Mouse (Mus musculus) thymus, adult 2 months (tissue): ENCODE measurements at regions not wholly inside any gene's neighbourhood (a gene's known extent, or its start where the extent isn't known, plus 50 kb on each side); places are given as distances from the start of the nearest gene placed in this dataset.
A peak's percentile ranks its signal among the peaks of the same experiment; 100 is the strongest.

Experiments
- DNase-seq: peaks from one replicate; pipeline ENCODE4 v3.0.0; 2021
- H3K27ac ChIP-seq: fragments of 200-500 bp; 2 replicates; pipeline ENCODE4 v1.5.1; 2012; ENCODE audit warnings: low read length, control low read depth; ENCODE audit not compliant: control insufficient read depth, insufficient read depth
- H3K27me3 ChIP-seq: fragments of 200-500 bp; 2 replicates; pipeline ENCODE4 v1.6.1; 2012; ENCODE audit warnings: mild to moderate bottlenecking, low read length, moderate library complexity, mixed read lengths; ENCODE audit not compliant: control insufficient read depth, insufficient read depth
- H3K36me3 ChIP-seq: fragments of 200-500 bp; 2 replicates; pipeline ENCODE4 v1.6.1; 2012; ENCODE audit warnings: mild to moderate bottlenecking, low read length, moderate library complexity; ENCODE audit not compliant: control insufficient read depth, insufficient read depth
- H3K4me1 ChIP-seq: fragments of 200-500 bp; replicated peaks from 2 replicates; pipeline ENCODE4 v1.6.1; 2012; ENCODE audit warnings: low read length; ENCODE audit not compliant: control insufficient read depth, insufficient read depth
- H3K4me3 ChIP-seq: fragments of 200-500 bp; 2 replicates; pipeline ENCODE4 v1.5.1; 2012; ENCODE audit warnings: mild to moderate bottlenecking, low read length, control low read depth, moderate library complexity; ENCODE audit not compliant: control insufficient read depth, insufficient read depth
- CTCF ChIP-seq: fragments of 200-500 bp; IDR thresholded peaks from 2 replicates; pipeline ENCODE4 v1.5.1; 2012; ENCODE audit warnings: mild to moderate bottlenecking, control low read depth, low read length, moderate library complexity, borderline replicate concordance; ENCODE audit not compliant: control insufficient read depth, poor library complexity, insufficient read depth; ENCODE audit errors: extremely low read depth
- POLR2A ChIP-seq: fragments of 200-500 bp; IDR thresholded peaks from 2 replicates; pipeline ENCODE4 v1.6.1; 2012; ENCODE audit warnings: mild to moderate bottlenecking, low read length, control low read depth, moderate library complexity; ENCODE audit not compliant: control insufficient read depth, poor library complexity, insufficient read depth; ENCODE audit errors: extremely low read depth
- WGBS: fragments of 180-500 bp; shearing (Covaris S2); methylation state at CpG from one replicate; pipeline ENCODE4 v1.1.7; 2018; 5-methylcytosine and 5-hydroxymethylcytosine counted together

DNA sequence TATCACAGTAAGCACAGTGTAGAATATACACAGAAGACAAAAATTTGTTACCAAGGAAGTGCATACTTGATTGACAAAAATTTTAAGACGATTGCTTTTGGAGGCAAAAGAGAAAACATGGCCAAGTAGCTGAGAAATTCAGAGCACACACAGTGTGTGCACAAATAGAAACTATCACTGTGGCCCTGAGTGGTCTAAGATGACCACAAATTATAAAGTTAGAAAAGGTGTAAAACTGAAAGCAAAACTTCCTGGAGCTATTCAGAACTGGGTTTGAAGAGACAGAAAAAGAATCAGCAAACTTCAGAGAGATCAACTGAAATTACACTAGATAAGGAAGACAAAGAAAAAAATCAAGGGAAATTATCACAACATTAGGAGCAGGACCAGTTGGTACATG lies 487.6 kb downstream of the Car8 start:
- no peak overlapping the region for H3K27ac ChIP-seq
- no peak overlapping the region for H3K4me3 ChIP-seq
- H3K27me3 ChIP-seq: no peaks in the 10 kb centered on the region
- WGBS: 5% methylated on average over 1 of the region's 1 CpGs
- TF ChIP-seq POLR2A (no peak), CTCF (no peak)
- no peak for DNase-seq
- H3K4me1 ChIP-seq: no peaks in the 10 kb centered on the region
- H3K36me3 ChIP-seq: no peaks in the 10 kb centered on the region

DNA sequence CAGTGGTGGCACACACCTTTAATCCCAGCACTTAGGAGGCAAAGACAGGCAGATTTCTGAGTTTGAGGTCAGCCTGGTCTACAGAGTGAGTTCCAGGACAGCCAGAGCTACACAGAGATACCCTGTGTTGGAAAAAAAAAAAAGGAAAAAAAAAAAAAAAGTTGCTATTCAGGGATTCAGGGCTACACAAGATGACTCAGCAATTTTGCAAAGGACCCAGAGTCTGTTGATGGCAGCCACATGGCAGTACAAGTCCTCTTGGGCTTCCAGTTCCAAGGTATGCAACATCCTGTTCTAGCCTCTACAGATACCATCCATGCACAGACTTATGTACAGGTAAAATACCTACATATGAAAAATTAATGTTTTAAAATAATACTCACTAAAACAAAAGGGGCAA lies 515.9 kb downstream of the Car8 start:
- DNase-seq: no peak
- H3K27ac ChIP-seq: no peak overlapping the region
- H3K4me1 ChIP-seq: no peaks in the 10 kb centered on the region
- no peaks in the 10 kb centered on the region for H3K36me3 ChIP-seq
- no peak for TF ChIP-seq CTCF
- no peak for TF ChIP-seq POLR2A
- H3K27me3 ChIP-seq: no peaks in the 10 kb centered on the region
- H3K4me3 ChIP-seq: no peak overlapping the region

DNA sequence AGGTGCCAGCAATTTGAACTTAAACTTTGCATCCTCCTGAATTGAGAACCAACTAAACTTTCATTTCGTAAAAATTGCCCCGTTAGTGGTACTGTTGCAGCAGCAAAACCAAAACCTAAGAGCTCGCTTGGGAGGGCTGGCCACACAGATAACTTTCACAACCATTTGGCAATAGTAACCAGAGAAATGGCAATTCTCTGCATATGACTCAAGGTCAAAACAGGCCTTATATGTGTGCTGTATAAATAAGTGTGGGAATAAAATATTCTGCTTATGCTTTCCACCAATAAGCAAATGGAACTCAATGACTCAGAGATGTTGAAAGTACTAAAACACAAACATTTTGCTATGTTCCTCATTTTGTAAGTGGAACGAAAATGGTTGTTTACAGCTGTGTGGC lies 550.3 kb downstream of the Car8 start:
- no peak overlapping the region for H3K4me3 ChIP-seq
- TF ChIP-seq CTCF (no peak), POLR2A (no peak)
- H3K4me1 ChIP-seq: no peaks in the 10 kb centered on the region
- H3K27ac ChIP-seq: no peak overlapping the region
- no peak for DNase-seq
- H3K27me3 ChIP-seq: no peaks in the 10 kb centered on the region
- 92% methylated on average over 4 of the region's 4 CpGs for WGBS
- no peaks in the 10 kb centered on the region for H3K36me3 ChIP-seq

DNA sequence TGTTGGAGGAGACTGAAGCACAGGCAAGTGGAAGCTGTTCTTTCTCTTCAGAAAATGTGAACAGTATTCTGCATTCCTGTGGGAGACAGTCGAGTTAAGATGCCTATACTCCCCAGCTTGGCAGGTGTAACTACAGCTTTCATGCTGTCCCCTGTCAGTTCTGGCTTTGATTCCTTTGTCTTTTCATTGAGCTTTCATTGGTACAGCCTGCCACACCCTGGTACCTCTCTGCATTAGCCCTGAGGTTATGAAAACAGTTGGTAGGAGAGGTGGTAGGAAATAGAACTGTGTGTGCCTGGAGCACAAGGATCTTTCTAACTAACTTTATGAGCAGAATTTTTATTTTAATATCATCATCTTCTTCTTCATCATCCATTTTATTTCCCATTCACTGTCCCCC lies 551.6 kb downstream of the Car8 start:
- peak; percentile 37 for DNase-seq
- TF ChIP-seq POLR2A (no peak), CTCF (no peak)
- H3K36me3 ChIP-seq: no peaks in the 10 kb centered on the region
- no peaks in the 10 kb centered on the region for H3K27me3 ChIP-seq
- H3K4me3 ChIP-seq: no peak overlapping the region
- 62% methylated on average over 1 of the region's 1 CpGs for WGBS
- H3K27ac ChIP-seq: no peak overlapping the region
- no peaks in the 10 kb centered on the region for H3K4me1 ChIP-seq

DNA sequence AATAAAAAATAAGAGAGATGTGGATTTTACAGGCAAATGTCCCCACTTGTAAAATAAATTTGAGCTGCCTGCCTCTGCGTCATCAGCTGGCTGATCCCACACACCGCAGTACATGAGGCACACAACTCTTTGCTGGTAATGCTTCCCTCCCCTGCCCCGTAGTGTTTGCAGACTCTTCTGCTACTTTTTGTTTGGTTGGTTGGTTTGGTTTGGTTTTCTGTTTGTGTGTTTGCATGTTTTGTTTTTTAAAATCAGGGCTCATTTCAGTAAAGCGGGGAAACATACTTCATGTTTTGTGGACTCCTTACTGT lies 568.1 kb downstream of the Car8 start:
- DNase-seq: no peak
- TF ChIP-seq POLR2A (no peak), CTCF (no peak)
- WGBS: 92% methylated on average over 4 of the region's 4 CpGs
- no peaks in the 10 kb centered on the region for H3K36me3 ChIP-seq
- no peak overlapping the region for H3K27ac ChIP-seq
- H3K4me1 ChIP-seq: no peaks in the 10 kb centered on the region
- H3K4me3 ChIP-seq: no peak overlapping the region
- H3K27me3 ChIP-seq: no peaks in the 10 kb centered on the region

DNA sequence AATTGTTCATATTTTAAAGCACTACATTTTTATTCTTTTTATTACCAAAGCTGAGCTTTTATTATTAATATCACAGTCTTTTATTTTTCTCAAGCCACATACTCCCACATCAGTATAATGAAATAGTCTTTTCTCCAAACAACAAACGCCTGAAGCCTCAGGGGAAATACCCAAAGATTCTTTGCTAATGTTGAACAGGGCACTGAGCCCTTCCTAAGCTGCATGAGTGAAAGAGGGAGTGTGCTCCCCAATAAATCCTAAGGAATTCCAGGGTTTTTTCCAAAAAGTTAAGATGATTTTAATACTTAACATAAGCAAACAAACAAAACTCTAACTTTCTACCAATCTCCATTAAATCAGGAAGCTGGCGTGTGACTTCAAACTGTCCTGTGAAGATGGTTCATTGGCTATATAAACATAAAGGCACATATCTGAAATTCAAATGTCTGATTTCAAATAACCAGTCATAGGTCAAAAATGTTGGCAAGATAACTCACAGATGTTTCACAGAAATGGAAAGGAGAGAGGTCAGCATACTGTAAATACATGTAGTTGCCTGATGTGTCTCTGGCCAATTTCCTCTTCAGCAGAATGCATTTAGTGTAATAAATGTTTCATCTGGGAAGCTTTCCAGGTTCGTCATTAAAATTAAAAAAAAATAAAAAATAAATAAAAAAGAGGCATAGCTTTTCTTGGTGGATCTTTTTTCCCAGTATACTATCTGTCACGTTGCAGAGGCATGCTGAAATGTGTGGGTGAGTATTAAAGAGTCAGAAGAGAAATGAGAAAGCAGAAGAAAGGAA lies 568.6 kb downstream of the Car8 start:
- Histone ChIP-seq H3K4me3 (no peak overlapping the region), H3K4me1 (no peaks in the 10 kb centered on the region), H3K27ac (no peak overlapping the region), H3K36me3 (no peaks in the 10 kb centered on the region), H3K27me3 (no peaks in the 10 kb centered on the region)
- TF ChIP-seq POLR2A (no peak), CTCF (no peak)
- no peak for DNase-seq
- WGBS: 92% methylated on average over 4 of the region's 4 CpGs
